Mouse (Mus musculus) midbrain, embryonic 14.5 days (tissue): ENCODE results near the gene Cox15. TPM values are rescaled to one million over a fixed set of nuclear protein-coding genes. Genes with fewer than 3 reads are reported as not detected.
A peak's percentile ranks its signal among the peaks of the same experiment; 100 is the strongest.

ENCODE experiments used
- ATAC-seq: fragments of 200-750 bp; cut with Nextera tagmentation; 2 replicates; pipeline ENCODE4 v1.8.0; 2017; ENCODE audit warnings: moderate number of reproducible peaks, moderate library complexity; ENCODE audit not compliant: low FRiP score, low TSS enrichment
- DNase-seq: peaks from one replicate; pipeline ENCODE4 v3.0.0-alpha.2; 2015
- H3K27ac ChIP-seq: fragments of 300-500 bp; sonication (generic); replicated peaks from 2 replicates; pipeline ENCODE4 v1.5.1; 2014; ENCODE audit warnings: mild to moderate bottlenecking, low read depth, low read length, moderate library complexity
- H3K27me3 ChIP-seq: fragments of 300-500 bp; sonication (generic); 2 replicates; pipeline ENCODE4 v1.6.1; 2014; ENCODE audit warnings: low read length, control low read depth, mixed read lengths; ENCODE audit not compliant: control insufficient read depth, insufficient read depth
- H3K36me3 ChIP-seq: fragments of 300-500 bp; sonication (generic); 2 replicates; pipeline ENCODE4 v1.6.1; 2014; ENCODE audit warnings: low read length, control low read depth; ENCODE audit not compliant: control insufficient read depth, insufficient read depth
- H3K4me1 ChIP-seq: fragments of 300-500 bp; sonication (generic); 2 replicates; pipeline ENCODE4 v1.6.1; 2014; ENCODE audit warnings: mild to moderate bottlenecking, antibody characterized with exemption, low read length, control low read depth; ENCODE audit not compliant: control insufficient read depth, insufficient read depth
- H3K4me2 ChIP-seq: fragments of 300-500 bp; sonication (generic); 2 replicates; pipeline ENCODE4 v1.6.1; 2014; ENCODE audit warnings: mild to moderate bottlenecking, low read length, moderate library complexity
- H3K4me3 ChIP-seq: fragments of 300-500 bp; sonication (generic); replicated peaks from 2 replicates; pipeline ENCODE4 v1.5.1; 2014; ENCODE audit warnings: low read depth, low read length
- H3K9ac ChIP-seq: fragments of 300-500 bp; sonication (generic); replicated peaks from 2 replicates; pipeline ENCODE4 v1.6.1; 2014; ENCODE audit warnings: mild to moderate bottlenecking, low read length, moderate library complexity
- H3K9me3 ChIP-seq: fragments of 300-500 bp; sonication (generic); 2 replicates; pipeline ENCODE4 v1.6.1; 2016; ENCODE audit warnings: low read length, control low read depth, mixed read lengths; ENCODE audit not compliant: control insufficient read depth
- WGBS: fragments of 180-500 bp; shearing (Covaris S2); extraction: QIAGEN DNeasy Blood & Tissue Kit; methylation state at CpG from one replicate; pipeline ENCODE4 v1.1.7; 2014; 5-methylcytosine and 5-hydroxymethylcytosine counted together
- polyA plus RNA-seq: library from polyadenylated mRNA; unstranded; fragments of >200 nt; fragmentation: Nextera tagmentation; extraction: Ambion mirVana; gene quantifications from 2 replicates; pipeline ENCODE4 v1.2.1, GENCODE M21; 2014

Gene Cox15
- polyA plus RNA-seq, 1 experiment from 2014 or later = 10.6 TPM

GRCm38 (mm10) chr19:43769366-43769960, 16.7 kb upstream of the Cox15 start:
- H3K4me2 ChIP-seq = no peak overlapping the region
- no peak for DNase-seq
- WGBS = 87% methylated on average over 5 of the region's 5 CpGs
- no peak for ATAC-seq
- H3K9me3 ChIP-seq = no peaks in the 10 kb centered on the region
- H3K27me3 ChIP-seq = no peaks in the 10 kb centered on the region
- no peak overlapping the region for H3K27ac ChIP-seq
- no peak overlapping the region for H3K9ac ChIP-seq
- H3K4me1 ChIP-seq = no peaks in the 10 kb centered on the region
- no peak overlapping the region for H3K4me3 ChIP-seq
- no peaks in the 10 kb centered on the region for H3K36me3 ChIP-seq

DNA sequence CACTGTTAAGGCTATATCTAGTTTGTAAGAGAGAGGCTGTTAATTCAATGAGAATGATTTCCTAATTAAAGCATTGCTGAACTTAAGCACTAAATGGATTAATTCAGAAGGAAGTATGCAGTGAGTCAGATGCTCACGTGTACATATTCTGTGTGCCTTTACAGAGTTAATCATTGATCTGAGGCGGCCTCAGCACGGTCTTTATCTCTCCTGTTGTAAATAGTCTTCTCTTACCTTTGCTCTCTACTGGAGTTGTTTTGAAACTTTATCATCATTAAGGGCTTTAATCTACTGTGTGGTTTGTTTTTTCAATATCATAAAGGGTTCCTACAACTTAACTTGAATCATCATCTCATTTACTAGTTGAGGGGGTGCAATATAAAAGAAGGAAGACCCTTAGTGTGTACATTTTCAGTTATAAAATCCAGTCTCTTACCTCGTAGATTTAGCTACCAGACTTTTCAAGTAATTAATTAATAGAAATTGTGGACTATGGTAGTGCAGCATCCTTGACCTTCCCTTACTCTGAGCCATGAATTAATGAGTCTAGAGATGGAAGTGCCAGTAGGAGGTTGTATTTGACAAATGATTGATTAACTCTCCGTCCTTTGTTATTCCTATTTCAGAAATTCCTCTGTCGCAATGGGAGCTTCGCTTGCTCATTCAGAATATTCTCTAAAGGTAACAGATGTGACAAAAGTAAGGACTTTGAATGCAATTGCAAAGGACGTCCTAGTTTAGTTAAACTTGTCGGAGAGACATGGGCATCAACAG, 14.9 kb upstream of the Cox15 start:
- DNase-seq (no peak), ATAC-seq (no peak)
- no peaks in the 10 kb centered on the region for H3K27me3 ChIP-seq
- H3K9ac ChIP-seq = no peak overlapping the region
- no peak overlapping the region for H3K4me2 ChIP-seq
- H3K9me3 ChIP-seq = no peaks in the 10 kb centered on the region
- no peak overlapping the region for H3K27ac ChIP-seq
- H3K4me3 ChIP-seq = no peak overlapping the region
- H3K4me1 ChIP-seq = no peaks in the 10 kb centered on the region
- WGBS = 83% methylated on average over 9 of the region's 9 CpGs
- H3K36me3 ChIP-seq = no peaks in the 10 kb centered on the region

DNA sequence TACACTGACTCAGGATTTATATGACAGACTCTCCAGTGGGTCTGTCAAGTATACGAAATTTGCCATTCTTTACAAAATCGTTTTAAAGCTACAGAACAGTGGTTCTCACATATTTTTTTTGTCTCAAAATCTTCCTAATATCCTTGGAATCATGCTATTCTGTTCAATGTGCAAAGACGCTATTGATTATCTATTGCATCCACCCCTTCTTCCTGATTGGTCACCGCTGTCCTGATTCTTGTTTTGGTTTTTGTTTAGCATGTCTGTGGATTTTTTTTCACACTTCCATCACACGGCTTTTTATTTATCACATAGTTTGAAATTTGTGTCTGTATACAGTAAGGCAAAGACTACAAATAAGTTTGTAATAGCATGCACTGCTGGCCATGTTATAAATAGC, 13.7 kb upstream of the Cox15 start:
- WGBS = 90% methylated on average over 5 of the region's 5 CpGs
- no peak for ATAC-seq
- Histone ChIP-seq H3K4me2 (no peak overlapping the region), H3K9me3 (no peaks in the 10 kb centered on the region), H3K27ac (no peak overlapping the region), H3K9ac (no peak overlapping the region), H3K36me3 (no peaks in the 10 kb centered on the region), H3K27me3 (no peaks in the 10 kb centered on the region), H3K4me3 (no peak overlapping the region), H3K4me1 (no peaks in the 10 kb centered on the region)
- no peak for DNase-seq

GRCm38 (mm10) chr19:43762410-43762809, 9.6 kb upstream of the Cox15 start:
- ATAC-seq = no peak
- Histone ChIP-seq H3K36me3 (no peaks in the 10 kb centered on the region), H3K9ac (no peak overlapping the region), H3K9me3 (no peaks in the 10 kb centered on the region), H3K4me3 (no peak overlapping the region), H3K4me2 (no peak overlapping the region), H3K27ac (no peak overlapping the region), H3K4me1 (no peaks in the 10 kb centered on the region), H3K27me3 (no peaks in the 10 kb centered on the region)
- DNase-seq = no peak
- WGBS = 72% methylated on average over 2 of the region's 2 CpGs

DNA sequence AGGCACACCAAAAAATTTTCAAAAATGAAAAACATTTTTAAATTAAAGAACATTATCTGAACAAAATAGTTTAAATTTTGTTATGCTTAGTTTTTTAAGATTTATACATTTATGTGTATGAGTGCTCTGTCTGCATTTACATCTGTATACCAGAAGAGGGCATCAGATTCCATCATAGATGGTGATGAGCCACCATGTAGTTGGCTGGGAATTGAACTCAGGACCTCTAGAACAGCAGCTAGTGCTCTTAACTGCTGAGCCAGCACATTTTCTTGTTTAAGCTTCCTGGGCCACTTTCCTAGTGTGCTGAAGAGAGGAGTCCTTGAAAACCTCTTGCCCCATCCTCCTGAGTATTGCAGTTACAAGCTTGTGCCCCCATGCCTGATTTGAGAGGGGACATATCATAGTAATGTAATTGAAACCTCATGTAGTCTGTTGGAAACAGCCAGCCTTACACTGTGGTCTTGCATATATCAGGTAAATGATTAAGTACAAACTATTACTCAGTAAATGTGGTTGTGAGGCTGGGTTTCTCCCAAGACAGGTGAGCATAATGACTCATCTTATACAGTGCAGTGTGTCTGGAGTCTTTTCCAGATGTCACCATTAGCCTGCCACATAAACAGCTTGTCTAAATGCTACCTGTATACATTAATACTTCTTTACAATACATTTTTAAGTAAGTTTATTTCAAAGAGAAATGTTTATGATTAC, 8.9 kb upstream of the Cox15 start:
- Histone ChIP-seq H3K36me3 (no peaks in the 10 kb centered on the region), H3K4me3 (no peak overlapping the region), H3K4me2 (no peak overlapping the region), H3K4me1 (no peaks in the 10 kb centered on the region), H3K9ac (no peak overlapping the region), H3K27me3 (no peaks in the 10 kb centered on the region), H3K27ac (no peak overlapping the region), H3K9me3 (no peaks in the 10 kb centered on the region)
- DNase-seq = no peak
- ATAC-seq = no peak

DNA sequence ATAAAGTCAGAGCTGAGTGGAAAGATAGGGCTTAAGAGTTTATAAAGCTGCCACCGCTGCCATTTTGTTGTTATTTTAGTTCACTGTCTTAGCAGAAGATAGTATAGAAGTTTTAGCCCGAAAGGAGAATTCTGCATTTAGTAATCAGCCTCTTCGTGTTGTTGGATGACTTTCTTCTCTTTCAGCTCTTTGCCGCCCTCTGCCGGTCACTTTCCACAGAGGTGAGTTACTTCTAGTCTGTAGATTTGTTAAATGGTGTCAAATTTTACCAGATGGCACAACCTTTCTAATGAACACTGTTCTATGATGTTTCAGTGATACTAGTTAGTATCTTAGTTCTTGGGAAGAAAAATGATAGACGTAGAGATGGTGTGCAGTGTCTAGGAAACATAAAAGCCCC, 7.7 kb upstream of the Cox15 start:
- Histone ChIP-seq H3K27ac (no peak overlapping the region), H3K4me2 (no peak overlapping the region), H3K27me3 (no peaks in the 10 kb centered on the region), H3K4me1 (no peaks in the 10 kb centered on the region), H3K36me3 (no peaks in the 10 kb centered on the region), H3K9ac (no peak overlapping the region), H3K4me3 (no peak overlapping the region), H3K9me3 (no peaks in the 10 kb centered on the region)
- WGBS = 21% methylated on average over 6 of the region's 6 CpGs
- ATAC-seq = no peak
- peak; percentile 87 for DNase-seq

GRCm38 (mm10) chr19:43754872-43755271, 2.1 kb upstream of the Cox15 start:
- Histone ChIP-seq H3K4me2 (no peak overlapping the region), H3K9ac (no peak overlapping the region), H3K27ac (no peak overlapping the region), H3K27me3 (no peaks in the 10 kb centered on the region), H3K4me3 (no peak overlapping the region), H3K4me1 (no peaks in the 10 kb centered on the region), H3K36me3 (peaks cover 4% of the 10 kb centered on the region; the same call in 1 of the 2 replicates), H3K9me3 (no peaks in the 10 kb centered on the region)
- ATAC-seq (no peak), DNase-seq (no peak)
- 74% methylated on average over 2 of the region's 2 CpGs for WGBS

DNA sequence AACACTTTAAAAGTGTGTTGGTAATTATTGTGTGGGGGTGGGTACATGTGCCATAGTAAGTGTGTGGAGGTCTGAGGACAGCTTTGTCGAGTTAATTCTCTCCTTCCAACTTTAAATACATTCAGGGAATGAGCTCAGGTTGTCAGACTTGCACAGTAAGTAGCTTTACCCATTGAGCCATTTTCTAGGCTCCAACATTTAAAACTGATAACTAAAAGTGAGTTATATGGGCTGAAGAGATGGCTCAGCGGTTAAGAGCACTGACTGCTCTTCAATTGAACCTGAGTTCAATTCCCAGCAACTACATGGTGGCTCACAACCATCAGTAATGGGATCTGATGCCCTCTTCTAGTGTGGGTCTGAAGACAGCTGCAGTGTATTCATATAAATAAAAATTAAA, 1.4 kb upstream of the Cox15 start:
- no peak overlapping the region for H3K9ac ChIP-seq
- ATAC-seq = no peak
- no peak overlapping the region for H3K4me2 ChIP-seq
- DNase-seq = no peak
- H3K36me3 ChIP-seq = peaks cover 4% of the 10 kb centered on the region
- H3K4me1 ChIP-seq = no peaks in the 10 kb centered on the region
- H3K9me3 ChIP-seq = no peaks in the 10 kb centered on the region
- H3K4me3 ChIP-seq = no peak overlapping the region
- WGBS = 76% methylated on average over 2 of the region's 2 CpGs
- no peak overlapping the region for H3K27ac ChIP-seq
- no peaks in the 10 kb centered on the region for H3K27me3 ChIP-seq
